Mouse (Mus musculus): ENCODE results near the gene Gzmk. TPM values are rescaled to one million over a fixed set of nuclear protein-coding genes. Genes with fewer than 3 reads are reported as not detected.

Gene Gzmk
- total RNA-seq, 2 experiments from 2014 or later: not detected

Other genes starting within 250 kb of the Gzmk start
- 1 to 10 TPM in 1 of 2 experiments, under 1 TPM in 1; 0.76 to 1.3 TPM for gene Ccno, start 238.1 kb downstream of the Gzmk start, total RNA-seq (2021)
- gene Mcidas, start 232.1 kb downstream of the Gzmk start, total RNA-seq (2021): under 1 TPM; 0.28 to 0.62 TPM
- gene Cdc20b, start 190.8 kb downstream of the Gzmk start, total RNA-seq (2021): 1 to 10 TPM in 1 of 2 experiments, under 1 TPM in 1; 0.83 to 1.0 TPM
- 10 to 100 TPM; 15.7 to 17.5 TPM for gene Gpx8, start 179.5 kb downstream of the Gzmk start, total RNA-seq (2021)
- gene Gzma, start 124.9 kb downstream of the Gzmk start, total RNA-seq (2021): not detected
- under 1 TPM; 0.48 to 0.52 TPM for gene Esm1, start 16.2 kb downstream of the Gzmk start, total RNA-seq (2021)
- gene BC067074, start 67.3 kb upstream of the Gzmk start, total RNA-seq (2021): 1 to 10 TPM; 1.5 to 1.7 TPM